Mouse (Mus musculus) neural tube, embryonic 14.5 days (tissue): ENCODE results near the gene 9130204L05Rik. TPM values are rescaled to one million over a fixed set of nuclear protein-coding genes. Genes with fewer than 3 reads are reported as not detected.

Experiments
- ATAC-seq: fragments of 200-750 bp; cut with Nextera tagmentation; 2 replicates; pipeline ENCODE4 v1.8.0; 2017; ENCODE audit warnings: low read depth, mild to moderate bottlenecking, moderate TSS enrichment, moderate library complexity
- H3K27ac ChIP-seq: fragments of 300-500 bp; sonication (generic); 2 replicates; pipeline ENCODE4 v1.5.1; 2014; ENCODE audit warnings: low read depth, mild to moderate bottlenecking, control low read depth, low read length, moderate library complexity, mixed read lengths
- H3K27me3 ChIP-seq: fragments of 300-500 bp; sonication (generic); 2 replicates; pipeline ENCODE4 v1.6.1; 2014; ENCODE audit warnings: low read length; ENCODE audit not compliant: control insufficient read depth, insufficient read depth
- H3K36me3 ChIP-seq: fragments of 300-500 bp; sonication (generic); 2 replicates; pipeline ENCODE4 v1.6.1; 2014; ENCODE audit warnings: low read length, mixed read lengths; ENCODE audit not compliant: control insufficient read depth, insufficient read depth
- H3K4me1 ChIP-seq: fragments of 300-500 bp; sonication (generic); 2 replicates; pipeline ENCODE4 v1.6.1; 2014; ENCODE audit warnings: low read length; ENCODE audit not compliant: control insufficient read depth, insufficient read depth
- H3K4me2 ChIP-seq: fragments of 300-500 bp; sonication (generic); 2 replicates; pipeline ENCODE4 v1.6.1; 2014; ENCODE audit warnings: mild to moderate bottlenecking, low read depth, low read length, control low read depth
- H3K4me3 ChIP-seq: fragments of 300-500 bp; sonication (generic); 2 replicates; pipeline ENCODE4 v1.5.1; 2014; ENCODE audit warnings: low read depth, low read length, control low read depth, mixed read lengths
- H3K9ac ChIP-seq: fragments of 300-500 bp; sonication (generic); replicated peaks from 2 replicates; pipeline ENCODE4 v1.6.1; 2014; ENCODE audit warnings: low read depth, mild to moderate bottlenecking, control low read depth, low read length, mixed read lengths
- H3K9me3 ChIP-seq: fragments of 300-500 bp; sonication (generic); 2 replicates; pipeline ENCODE4 v1.6.1; 2016; ENCODE audit warnings: low read length; ENCODE audit not compliant: control insufficient read depth
- WGBS: fragments of 180-500 bp; shearing (Covaris S2); extraction: QIAGEN DNeasy Blood & Tissue Kit; methylation state at CpG from one replicate; pipeline ENCODE4 v1.1.7; 2014; 5-methylcytosine and 5-hydroxymethylcytosine counted together
- polyA plus RNA-seq: library from polyadenylated mRNA; unstranded; fragments of >200 nt; fragmentation: Nextera tagmentation; extraction: Ambion mirVana; gene quantifications from 2 replicates; pipeline ENCODE4 v1.2.1, GENCODE M21; 2014

The 9130204L05Rik gene
- polyA plus RNA-seq = not detected in 2 replicates

GRCm38 (mm10) chr3:91090703-91091102 lies at the start of gene 9130204L05Rik:
TSS of gene 9130204L05Rik (minus strand) at chr3:91090803.
- Histone ChIP-seq H3K27ac (no peak within 1 kb of the TSS), H3K36me3 (no peaks in the 10 kb centered on the region), H3K4me3 (no peak within 1 kb of the TSS), H3K4me2 (no peak within 1 kb of the TSS), H3K9me3 (peaks cover 4% of the 10 kb centered on the region; the same call in 1 of the 2 replicates), H3K9ac (no peak within 1 kb of the TSS), H3K4me1 (no peaks in the 10 kb centered on the region), H3K27me3 (no peaks in the 10 kb centered on the region)
- ATAC-seq = no peak
- 74% methylated on average over 2 of the region's 2 CpGs for WGBS

DNA sequence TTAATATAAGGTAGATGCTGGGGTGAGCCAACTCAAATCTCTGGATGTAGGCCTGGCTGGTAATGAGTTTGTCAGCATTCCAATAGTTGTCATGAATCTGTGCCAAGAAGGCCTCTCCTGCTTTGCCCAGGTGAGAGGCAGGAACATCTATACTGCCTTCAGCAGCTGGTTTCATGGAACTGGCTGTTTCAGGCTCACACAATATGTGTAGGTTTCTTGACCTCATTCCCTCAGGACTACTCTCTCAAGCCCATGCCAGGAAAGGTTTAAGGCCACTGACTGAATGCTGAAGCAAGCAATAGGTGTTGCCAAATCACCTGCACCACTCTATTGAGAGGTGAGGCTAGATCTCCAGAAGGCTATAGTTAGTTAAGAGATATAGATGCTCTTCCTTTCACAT lies 18.1 kb upstream of the 9130204L05Rik start:
- ATAC-seq = no peak

GRCm38 (mm10) chr3:91059211-91059610 lies 31.4 kb downstream of the 9130204L05Rik start:
- Histone ChIP-seq H3K36me3 (no peaks in the 10 kb centered on the region), H3K9ac (no peak overlapping the region), H3K4me3 (no peak overlapping the region), H3K27ac (no peak overlapping the region), H3K4me1 (no peaks in the 10 kb centered on the region), H3K27me3 (no peaks in the 10 kb centered on the region), H3K9me3 (no peaks in the 10 kb centered on the region; the same call in 1 of the 2 replicates), H3K4me2 (no peak overlapping the region)
- ATAC-seq = no peak
- 16% methylated on average over 1 of the region's 1 CpGs for WGBS

More for the DNA sequence above, 18.1 kb upstream of the 9130204L05Rik start:
- H3K9ac ChIP-seq = no peak overlapping the region
- H3K36me3 ChIP-seq = no peaks in the 10 kb centered on the region
- no peaks in the 10 kb centered on the region for H3K4me1 ChIP-seq
- H3K9me3 ChIP-seq = 0 out of 2 replicates have a peak, but pooled peaks cover 4% of the 10 kb centered on the region
- H3K4me2 ChIP-seq = no peak overlapping the region
- H3K27ac ChIP-seq = no peak overlapping the region
- no peak overlapping the region for H3K4me3 ChIP-seq
- H3K27me3 ChIP-seq = no peaks in the 10 kb centered on the region

DNA sequence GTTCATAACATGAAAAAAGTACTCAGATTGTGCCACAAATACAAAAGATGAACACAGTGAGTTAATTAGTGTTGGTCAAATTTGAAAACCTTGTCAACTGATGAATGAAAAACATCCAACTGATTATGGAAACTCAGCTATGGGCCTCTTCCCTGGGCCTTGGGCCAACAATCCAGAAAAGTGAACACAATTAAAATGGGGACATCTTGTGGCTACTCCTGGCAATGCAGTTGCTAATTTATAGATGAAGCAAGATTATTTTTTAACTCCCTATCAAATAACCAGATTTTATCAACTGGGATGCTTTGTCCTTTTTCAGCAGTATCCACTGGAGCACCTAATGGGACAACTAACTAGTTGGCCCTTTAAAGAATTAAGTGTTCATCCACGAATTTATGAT lies 37.9 kb downstream of the 9130204L05Rik start:
- no peaks in the 10 kb centered on the region for H3K27me3 ChIP-seq
- no peak overlapping the region for H3K4me2 ChIP-seq
- no peaks in the 10 kb centered on the region for H3K36me3 ChIP-seq
- H3K4me3 ChIP-seq = no peak overlapping the region
- no peaks in the 10 kb centered on the region; the same call in 1 of the 2 replicates for H3K9me3 ChIP-seq
- H3K9ac ChIP-seq = no peak overlapping the region
- H3K4me1 ChIP-seq = no peaks in the 10 kb centered on the region
- no peak for ATAC-seq
- 14% methylated on average over 1 of the region's 1 CpGs for WGBS
- no peak overlapping the region for H3K27ac ChIP-seq
